Mouse (Mus musculus) ES-E14 (cell line): Measurements from ENCODE around the gene Med11. TPM values are rescaled to one million over a fixed set of nuclear protein-coding genes. Genes with fewer than 3 reads are reported as not detected.

ENCODE experiments used
- DNase-seq: peaks from one replicate; pipeline ENCODE4 v3.0.0-alpha.2; 2013; ENCODE audit warnings: low read depth, low spot score
- H3K27ac ChIP-seq: 2 replicates; pipeline ENCODE4 v1.5.1; 2012; ENCODE audit warnings: low read depth, mild to moderate bottlenecking, low read length, moderate library complexity, mixed read lengths; ENCODE audit not compliant: poor library complexity, insufficient read depth, severe bottlenecking
- H3K36me3 ChIP-seq: 2 replicates; pipeline ENCODE4 v1.6.1; 2012; ENCODE audit warnings: mild to moderate bottlenecking, low read length, moderate library complexity, mixed read lengths; ENCODE audit not compliant: control insufficient read depth, poor library complexity, insufficient read depth, severe bottlenecking
- H3K4me1 ChIP-seq, 2 experiments: fragments of 150-350 bp in 1 of 2; sonication (generic) in 1 of 2; 2 replicates each; pipeline ENCODE4 v1.6.1; 2012; ENCODE audit warnings: low read length in 2 of 2, mild to moderate bottlenecking in 1 of 2, mixed read lengths in 1 of 2; ENCODE audit not compliant: control insufficient read depth in 2 of 2, insufficient read depth in 2 of 2, poor library complexity in 1 of 2
- H3K4me3 ChIP-seq, 2 experiments: fragments of 150-350 bp in 1 of 2; sonication (generic) in 1 of 2; 2 replicates each; pipeline ENCODE4 v1.5.1; 2012; ENCODE audit warnings: low read length in 2 of 2, low read depth in 1 of 2, mild to moderate bottlenecking in 1 of 2, mixed read lengths in 1 of 2; ENCODE audit not compliant: insufficient read depth in 1 of 2, poor library complexity in 1 of 2, severe bottlenecking in 1 of 2
- H3K9ac ChIP-seq: 2 replicates; pipeline ENCODE4 v1.6.1; 2012; ENCODE audit warnings: low read depth, mild to moderate bottlenecking, low read length, mixed read lengths; ENCODE audit not compliant: poor library complexity, insufficient read depth, severe bottlenecking
- H3K9me3 ChIP-seq: fragments of 150-350 bp; sonication (generic); 2 replicates; pipeline ENCODE4 v1.6.1; 2012; ENCODE audit warnings: low read depth, mild to moderate bottlenecking, low read length; ENCODE audit not compliant: control insufficient read depth, insufficient read depth
- CHD2 ChIP-seq: IDR thresholded peaks from 2 replicates; pipeline ENCODE4 v1.6.1; 2014; ENCODE audit warnings: mild to moderate bottlenecking, low read depth, low read length, inconsistent platforms
- HCFC1 ChIP-seq: IDR thresholded peaks from 2 replicates; pipeline ENCODE4 v1.6.1; 2012; ENCODE audit warnings: low read length, inconsistent platforms, borderline replicate concordance; ENCODE audit not compliant: insufficient read depth
- MAFK ChIP-seq: IDR thresholded peaks from 2 replicates; pipeline ENCODE4 v1.6.1; 2014; ENCODE audit warnings: mild to moderate bottlenecking, low read depth, low read length, inconsistent platforms; ENCODE audit not compliant: insufficient read depth
- ZC3H11A ChIP-seq: IDR thresholded peaks from 2 replicates; pipeline ENCODE4 v1.6.1; 2012; ENCODE audit warnings: low read depth, mild to moderate bottlenecking, inconsistent platforms, low read length, borderline replicate concordance
- ZNF384 ChIP-seq: IDR thresholded peaks from 2 replicates; pipeline ENCODE4 v1.6.1; 2012; ENCODE audit warnings: low read depth, low read length, inconsistent platforms
- in situ Hi-C, 2 experiments: fragments of 600-800 bp; cut with MboI; formaldehyde crosslinking; loops; one replicate each; pipeline ENCODE4 v1.15.1; 2025; ENCODE audit warnings: low sequenced_read_pairs in 2 of 2, inconsistent platforms in 1 of 2; ENCODE audit not compliant: unreplicated experiment in 2 of 2
- total RNA-seq: library from RNA; depleted of rRNA; stranded (reverse); fragments of 300-350 nt; gene quantifications from 2 replicates; pipeline ENCODE4 v1.2.3, GENCODE M21; 2012

Med11 gene
- total RNA-seq, 1 experiment, result 31.2 TPM

DNA sequence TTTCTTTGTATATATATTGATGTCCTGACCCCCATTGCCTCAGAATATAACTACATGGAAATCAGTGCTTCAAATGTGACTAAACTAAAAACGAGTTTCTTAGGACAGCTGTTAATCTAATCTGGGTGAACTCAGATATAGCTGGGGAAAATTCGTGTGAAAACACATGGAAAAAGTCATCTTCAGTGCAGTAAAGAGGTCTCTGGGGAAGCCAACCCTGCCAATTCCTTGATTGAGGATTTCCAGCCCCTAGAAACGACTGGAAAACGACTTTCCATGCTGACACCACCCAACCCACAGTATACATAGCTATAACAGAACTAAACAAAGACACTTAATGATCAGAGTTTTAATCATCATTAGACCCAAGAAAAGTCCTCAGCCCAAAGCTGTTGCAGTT, 36.1 kb downstream of the Med11 start:
- in situ Hi-C loops, result no loop called here

DNA sequence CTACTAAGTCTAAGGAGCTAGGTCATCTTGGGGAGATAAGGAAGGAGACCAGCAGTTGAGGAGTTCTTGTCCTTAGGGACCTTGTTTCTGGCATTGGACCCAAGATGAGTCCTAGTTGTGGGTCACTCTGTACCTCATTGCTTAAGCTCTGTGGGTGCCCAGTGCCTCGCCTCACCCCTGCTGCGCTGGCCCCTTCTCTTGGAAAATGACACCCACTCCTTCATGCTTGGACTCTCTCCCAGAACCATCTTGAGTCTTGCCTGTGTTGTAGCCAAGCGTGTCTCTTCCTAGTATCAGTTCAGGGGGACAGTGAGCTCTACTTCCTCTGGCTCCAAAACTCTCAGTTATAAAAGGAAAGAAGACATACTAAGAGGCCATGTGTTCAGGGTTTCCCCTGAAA, 37.4 kb downstream of the Med11 start:
- no peak for TF ChIP-seq MAFK
- no peak for TF ChIP-seq HCFC1
- no peak for TF ChIP-seq CHD2
- no peak for TF ChIP-seq ZC3H11A
- no peak for TF ChIP-seq ZNF384
- no peak overlapping the region for H3K9ac ChIP-seq
- H3K4me3 ChIP-seq, result no peak overlapping the region
- H3K4me1 ChIP-seq, result no peaks in the 10 kb centered on the region
- H3K27ac ChIP-seq, result no peak overlapping the region
- no peak for DNase-seq
- in situ Hi-C loops, result no loop called here
- no peaks in the 10 kb centered on the region for H3K36me3 ChIP-seq
- no peaks in the 10 kb centered on the region for H3K9me3 ChIP-seq

More for the DNA sequence above, 36.1 kb downstream of the Med11 start:
- no peak overlapping the region for H3K27ac ChIP-seq
- no peaks in the 10 kb centered on the region for H3K9me3 ChIP-seq
- TF ChIP-seq HCFC1 (no peak), ZC3H11A (no peak), MAFK (no peak), CHD2 (no peak), ZNF384 (no peak)
- no peaks in the 10 kb centered on the region for H3K36me3 ChIP-seq
- H3K4me3 ChIP-seq, result no peak overlapping the region
- no peaks in the 10 kb centered on the region; a peak in 1 of 4 replicates for H3K4me1 ChIP-seq
- no peak overlapping the region for H3K9ac ChIP-seq
- no peak for DNase-seq

DNA sequence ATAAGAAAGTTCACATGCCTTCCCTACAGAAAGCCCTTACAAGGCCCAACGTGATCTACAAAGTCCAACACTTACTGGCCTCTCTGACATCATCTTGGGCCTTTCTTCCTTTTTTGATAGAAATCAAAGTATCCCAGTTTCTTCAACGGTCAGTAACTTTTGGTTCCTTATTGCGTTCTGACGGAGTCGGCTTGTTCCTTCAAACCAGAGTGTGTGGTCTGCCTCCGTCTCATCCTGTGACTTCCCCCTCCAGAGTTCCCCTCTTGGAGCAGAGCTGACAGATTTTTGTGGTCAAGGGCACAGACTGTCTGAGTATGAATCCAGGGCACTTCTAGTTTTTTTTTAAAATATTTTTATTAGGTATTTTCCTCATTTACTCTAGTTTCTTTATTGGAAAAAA, 38.0 kb downstream of the Med11 start:
- Histone ChIP-seq H3K27ac (no peak overlapping the region), H3K9me3 (no peaks in the 10 kb centered on the region), H3K9ac (no peak overlapping the region), H3K4me3 (no peak overlapping the region), H3K36me3 (no peaks in the 10 kb centered on the region), H3K4me1 (no peaks in the 10 kb centered on the region)
- in situ Hi-C loops, result no loop called here
- DNase-seq, result no peak
- TF ChIP-seq MAFK (no peak), HCFC1 (no peak), ZNF384 (no peak), CHD2 (no peak), ZC3H11A (no peak)

DNA sequence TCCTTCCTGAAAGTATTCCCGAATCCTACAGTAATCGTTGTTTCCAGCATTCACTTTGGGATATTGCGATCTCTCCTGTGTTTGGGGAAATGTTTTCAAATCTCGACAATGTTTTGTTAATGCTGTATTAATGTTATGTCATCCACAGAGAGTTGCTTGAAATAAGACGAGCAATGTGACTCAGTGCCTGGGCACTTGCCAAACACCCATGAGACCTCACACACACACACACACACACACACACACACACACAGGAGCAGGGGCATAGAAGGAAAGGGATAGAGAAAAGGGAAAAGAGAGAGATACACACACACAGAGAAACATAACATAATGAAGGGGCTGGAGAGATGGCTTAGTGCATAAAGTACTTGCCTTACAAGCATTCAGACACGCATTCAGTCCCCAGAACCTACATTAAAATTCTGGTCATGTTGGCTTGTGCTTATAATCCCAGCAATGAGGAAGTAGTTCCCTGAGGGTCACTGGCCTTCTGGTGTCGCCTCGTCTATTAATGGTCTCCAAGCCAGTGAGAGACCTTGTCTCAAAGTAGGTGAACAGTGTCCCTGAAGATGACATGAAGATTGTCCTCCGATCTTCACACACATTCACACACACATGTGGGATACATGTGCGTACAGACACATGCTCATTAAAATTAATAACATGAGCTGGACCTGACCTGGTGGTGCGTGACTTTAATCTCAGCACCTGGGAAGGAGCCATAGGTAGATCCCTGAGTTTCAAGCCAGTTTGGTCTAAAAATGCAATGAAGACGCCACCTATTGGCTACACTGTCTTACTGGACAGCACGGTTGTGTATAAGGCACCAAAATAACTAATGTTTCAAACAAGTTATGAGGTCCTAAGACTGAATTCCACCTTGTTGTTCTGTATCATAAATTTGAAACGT, 48.1 kb downstream of the Med11 start:
- Histone ChIP-seq H3K9ac (no peak overlapping the region), H3K36me3 (no peaks in the 10 kb centered on the region), H3K4me1 (peaks cover 0 to 2% of the 10 kb centered on the region in 2 experiments; a peak in 2 of 4 replicates), H3K4me3 (no peak overlapping the region), H3K9me3 (no peaks in the 10 kb centered on the region), H3K27ac (no peak overlapping the region)
- TF ChIP-seq CHD2 (no peak), MAFK (no peak), HCFC1 (no peak), ZNF384 (no peak)
- in situ Hi-C loops, result loop anchor here in 1 of 2 experiments (5.0 kb wide), 1 partner anchor 83 kb away; no protein-coding TSS in a partner anchor
- no peak for DNase-seq
